Mouse (Mus musculus) gonadal fat pad, adult 2 months (tissue): ENCODE data around the gene Spem2. TPM values are rescaled to one million over a fixed set of nuclear protein-coding genes. Genes with fewer than 3 reads are reported as not detected.
"Not testable (repeated sequence)": the region's sequence is repeated elsewhere in the genome, so short reads cannot be mapped to it uniquely, and the experiment has no call there.

Experiments used
- DNase-seq: peaks from one replicate; pipeline ENCODE4 v3.0.0-alpha.2; 2012; ENCODE audit warnings: low read depth
- polyA plus RNA-seq: library from polyadenylated mRNA; depleted of rRNA; stranded (reverse); fragments of >200 nt; gene quantifications from 2 replicates; pipeline ENCODE4 v1.2.3, GENCODE M21; 2012; rRNA removed

The Spem2 gene
- polyA plus RNA-seq, result 6.8 and 9.8 TPM in 2 replicates

GRCm38 (mm10) chr11:69818365-69818764, at the start of gene Spem2:
TSS of gene Spem2 (minus strand) at chr11:69818465.
- no peak for DNase-seq

- DNase-seq, result no peak
Observed at GRCm38 (mm10) chr11:69867335-69867734, 49.1 kb upstream of the Spem2 start.

- DNase-seq, result no peak
Observed at GRCm38 (mm10) chr11:69865561-69865960, 47.3 kb upstream of the Spem2 start.

GRCm38 (mm10) chr11:69864138-69864860, 46.0 kb upstream of the Spem2 start:
- no peak for DNase-seq

GRCm38 (mm10) chr11:69863729-69864128, 45.5 kb upstream of the Spem2 start:
- not testable (repeated sequence) for DNase-seq

- peak; percentile 64 for DNase-seq
Observed at GRCm38 (mm10) chr11:69858113-69858998, 40.1 kb upstream of the Spem2 start, which contains the start of gene Tnk1. TSS of gene Tnk1 (minus strand) at chr11:69858730.

GRCm38 (mm10) chr11:69855347-69855746, 37.1 kb upstream of the Spem2 start:
- no peak for DNase-seq

- no peak for DNase-seq
Observed at GRCm38 (mm10) chr11:69854680-69855079, 36.4 kb upstream of the Spem2 start.

GRCm38 (mm10) chr11:69853994-69854393, 35.7 kb upstream of the Spem2 start:
- DNase-seq, result no peak

- DNase-seq, result no peak
Observed at GRCm38 (mm10) chr11:69850754-69851153, 32.5 kb upstream of the Spem2 start.

- no peak for DNase-seq
Observed at GRCm38 (mm10) chr11:69849884-69850283, 31.6 kb upstream of the Spem2 start.

- DNase-seq, result no peak
Observed at GRCm38 (mm10) chr11:69849128-69849527, 30.9 kb upstream of the Spem2 start.

- no peak for DNase-seq
Observed at GRCm38 (mm10) chr11:69848021-69848420, 29.8 kb upstream of the Spem2 start.

- DNase-seq, result no peak
Observed at GRCm38 (mm10) chr11:69846738-69847688, 28.7 kb upstream of the Spem2 start.

GRCm38 (mm10) chr11:69846198-69846680, 28.0 kb upstream of the Spem2 start, which contains the start of gene Plscr3:
TSS of gene Plscr3 (plus strand) at chr11:69846376.
- peak; percentile 24 for DNase-seq

- no peak for DNase-seq
Observed at GRCm38 (mm10) chr11:69838714-69839104, 20.4 kb upstream of the Spem2 start.

- DNase-seq, result peak; percentile 88
Observed at GRCm38 (mm10) chr11:69837952-69838713, 19.9 kb upstream of the Spem2 start, which contains the start of gene Tmem256. TSS of gene Tmem256 (plus strand) at chr11:69838514.

GRCm38 (mm10) chr11:69837604-69837951, 19.3 kb upstream of the Spem2 start, which contains the start of gene Nlgn2:
TSS of gene Nlgn2 (minus strand) at chr11:69837784.
- no peak for DNase-seq

- no peak for DNase-seq
Observed at GRCm38 (mm10) chr11:69836703-69837576, 18.7 kb upstream of the Spem2 start.

- DNase-seq, result no peak
Observed at GRCm38 (mm10) chr11:69835966-69836335, 17.7 kb upstream of the Spem2 start.
